Mouse (Mus musculus) hindbrain, embryonic 13.5 days (tissue): ENCODE data around the gene Lekr1. TPM values are rescaled to one million over a fixed set of nuclear protein-coding genes. Genes with fewer than 3 reads are reported as not detected.

Experiments
- ATAC-seq: fragments of 200-750 bp; cut with Nextera tagmentation; 2 replicates; pipeline ENCODE4 v1.8.0; 2017; ENCODE audit warnings: moderate TSS enrichment; ENCODE audit not compliant: low FRiP score
- H3K27ac ChIP-seq: fragments of 300-500 bp; sonication (generic); 2 replicates; pipeline ENCODE4 v1.5.1; 2015; ENCODE audit warnings: inconsistent platforms, mild to moderate bottlenecking, moderate library complexity
- H3K27me3 ChIP-seq: fragments of 300-500 bp; sonication (generic); 2 replicates; pipeline ENCODE4 v1.6.1; 2015; ENCODE audit warnings: mild to moderate bottlenecking, inconsistent platforms
- H3K36me3 ChIP-seq: fragments of 300-500 bp; sonication (generic); 2 replicates; pipeline ENCODE4 v1.6.1; 2015; ENCODE audit warnings: mild to moderate bottlenecking, inconsistent platforms
- H3K4me1 ChIP-seq: fragments of 300-500 bp; sonication (generic); replicated peaks from 2 replicates; pipeline ENCODE4 v1.6.1; 2015; ENCODE audit warnings: inconsistent platforms
- H3K4me2 ChIP-seq: fragments of 300-500 bp; sonication (generic); 2 replicates; pipeline ENCODE4 v1.6.1; 2015; ENCODE audit warnings: inconsistent platforms, mild to moderate bottlenecking, moderate library complexity
- H3K4me3 ChIP-seq: fragments of 300-500 bp; sonication (generic); 2 replicates; pipeline ENCODE4 v1.5.1; 2015; ENCODE audit warnings: mild to moderate bottlenecking, inconsistent platforms
- H3K9ac ChIP-seq: fragments of 300-500 bp; sonication (generic); 2 replicates; pipeline ENCODE4 v1.6.1; 2015; ENCODE audit warnings: mild to moderate bottlenecking, inconsistent platforms
- H3K9me3 ChIP-seq: fragments of 300-500 bp; sonication (generic); 2 replicates; pipeline ENCODE4 v1.6.1; 2016; ENCODE audit warnings: inconsistent platforms
- WGBS: fragments of 180-500 bp; shearing (Covaris S2); methylation state at CpG from one replicate; pipeline ENCODE4 v1.1.7; 2015; 5-methylcytosine and 5-hydroxymethylcytosine counted together
- microRNA-seq: library from miRNA; unstranded; fragments of <30 nt; microRNA quantifications from one replicate; pipeline ENCODE4, GENCODE M21; 2016
- polyA plus RNA-seq: library from polyadenylated mRNA; unstranded; fragments of >200 nt; fragmentation: Nextera tagmentation; extraction: Ambion mirVana; gene quantifications from 2 replicates; pipeline ENCODE4 v1.2.1, GENCODE M21; 2015

The Lekr1 gene
- polyA plus RNA-seq, 1 experiment from 2014 or later = 8.6 TPM

DNA sequence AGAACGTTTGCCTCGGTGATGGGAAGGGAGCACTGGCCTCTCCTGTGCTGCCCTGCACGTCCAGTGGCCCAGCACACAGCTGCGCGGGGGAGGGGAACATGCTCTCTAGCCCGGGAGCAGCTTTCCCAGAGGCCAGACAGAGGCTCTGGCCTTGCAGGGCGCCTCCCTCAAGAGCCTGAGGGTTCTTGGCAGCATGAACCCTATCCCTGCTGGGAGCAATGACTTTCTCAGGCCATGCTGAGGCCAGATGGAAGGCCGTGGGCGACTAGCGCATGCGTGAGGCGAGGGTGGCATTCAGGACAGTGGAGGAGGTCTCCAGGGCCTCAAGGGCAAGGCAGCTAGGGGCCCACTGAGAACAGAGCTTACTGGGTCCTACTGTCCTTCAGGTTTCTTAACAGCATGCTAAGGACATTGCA is 205.2 kb downstream of the Lekr1 start:
- H3K9me3 ChIP-seq = no peaks in the 10 kb centered on the region
- no peak overlapping the region for H3K4me3 ChIP-seq
- H3K36me3 ChIP-seq = no peaks in the 10 kb centered on the region
- H3K4me2 ChIP-seq = peak overlapping the region; percentile 29; the same call in 1 of the 2 replicates
- peak overlapping the region; percentile 67 for H3K27ac ChIP-seq
- ATAC-seq = peak; percentile 82
- H3K9ac ChIP-seq = peak overlapping the region; percentile 60
- H3K4me1 ChIP-seq = peaks cover 16% of the 10 kb centered on the region
- WGBS = 9% methylated on average over 12 of the region's 12 CpGs
- H3K27me3 ChIP-seq = no peaks in the 10 kb centered on the region

GRCm38 (mm10) chr3:65871609-65872272 is 205.7 kb downstream of the Lekr1 start:
- H3K4me3 ChIP-seq = no peak overlapping the region
- no peaks in the 10 kb centered on the region for H3K27me3 ChIP-seq
- peak overlapping the region; percentile 29; the same call in 1 of the 2 replicates for H3K4me2 ChIP-seq
- no peaks in the 10 kb centered on the region for H3K36me3 ChIP-seq
- ATAC-seq = peak; percentile 60; the same call in 1 of the 2 replicates
- no peaks in the 10 kb centered on the region for H3K9me3 ChIP-seq
- peak overlapping the region; percentile 67 for H3K27ac ChIP-seq
- H3K9ac ChIP-seq = no peak overlapping the region
- 28% methylated on average over 10 of the region's 10 CpGs for WGBS
- peaks cover 16% of the 10 kb centered on the region for H3K4me1 ChIP-seq

DNA sequence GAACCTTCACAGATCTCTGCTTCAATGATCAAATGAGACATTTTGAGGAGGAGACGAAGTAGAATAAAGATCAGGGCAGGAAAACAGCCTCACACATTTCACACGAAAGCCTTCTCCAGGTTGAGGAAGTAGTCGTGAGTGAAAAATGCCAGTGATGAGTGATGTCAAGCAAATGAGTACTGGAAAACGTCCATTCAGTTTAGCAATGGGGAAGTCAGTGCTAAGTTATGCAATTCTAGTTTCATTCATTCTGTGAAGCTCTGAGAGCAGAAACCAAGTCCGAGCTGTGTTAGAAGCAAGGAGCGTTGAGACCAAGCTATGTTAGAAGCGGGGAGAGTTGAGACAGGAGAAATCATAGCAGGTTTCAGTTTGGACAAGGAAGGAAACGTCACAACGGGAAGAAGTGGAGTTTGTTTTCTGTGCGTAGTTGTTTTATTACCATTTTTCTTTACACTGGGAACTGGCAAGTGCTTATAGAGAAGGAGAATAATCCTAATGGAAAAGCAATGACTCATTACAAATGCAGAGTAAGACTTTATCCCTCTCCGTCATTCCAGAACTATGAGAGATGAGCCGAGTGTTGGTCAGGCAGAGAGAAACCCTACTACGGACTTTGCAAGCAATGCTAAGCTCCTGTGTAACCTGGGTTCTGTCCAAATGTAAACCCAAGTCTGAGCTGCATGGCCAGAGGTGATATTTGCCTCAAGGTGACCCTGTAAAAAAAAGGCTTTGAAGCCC is 207.2 kb downstream of the Lekr1 start:
- Histone ChIP-seq H3K36me3 (no peaks in the 10 kb centered on the region), H3K27ac (no peak overlapping the region), H3K4me2 (no peak overlapping the region), H3K4me3 (no peak overlapping the region), H3K4me1 (peaks cover 16% of the 10 kb centered on the region), H3K27me3 (no peaks in the 10 kb centered on the region), H3K9me3 (no peaks in the 10 kb centered on the region), H3K9ac (no peak overlapping the region)
- no peak for ATAC-seq
- 90% methylated on average over 13 of the region's 13 CpGs for WGBS

Small RNA genes lying within 50 kb of the gene (microRNA-seq; reads per million reads assigned to microRNA genes)
- gene Mir8120 = not detected

Other genes starting within 250 kb of the Lekr1 start
- 32.7 and 36.0 TPM in 2 replicates for gene Tiparp, start 137.8 kb upstream of the Lekr1 start, polyA plus RNA-seq